Mouse (Mus musculus) B cell, adult 67 days (primary cell): ENCODE measurements around the gene Klhl32. TPM values are rescaled to one million over a fixed set of nuclear protein-coding genes. Genes with fewer than 3 reads are reported as not detected.

Experiments used
- total RNA-seq, 2 experiments: library from RNA; stranded (reverse); gene quantifications; 4 replicates each; pipeline ENCODE4 v1.2.4; 2023

Gene Klhl32
- not detected for total RNA-seq

DNA sequence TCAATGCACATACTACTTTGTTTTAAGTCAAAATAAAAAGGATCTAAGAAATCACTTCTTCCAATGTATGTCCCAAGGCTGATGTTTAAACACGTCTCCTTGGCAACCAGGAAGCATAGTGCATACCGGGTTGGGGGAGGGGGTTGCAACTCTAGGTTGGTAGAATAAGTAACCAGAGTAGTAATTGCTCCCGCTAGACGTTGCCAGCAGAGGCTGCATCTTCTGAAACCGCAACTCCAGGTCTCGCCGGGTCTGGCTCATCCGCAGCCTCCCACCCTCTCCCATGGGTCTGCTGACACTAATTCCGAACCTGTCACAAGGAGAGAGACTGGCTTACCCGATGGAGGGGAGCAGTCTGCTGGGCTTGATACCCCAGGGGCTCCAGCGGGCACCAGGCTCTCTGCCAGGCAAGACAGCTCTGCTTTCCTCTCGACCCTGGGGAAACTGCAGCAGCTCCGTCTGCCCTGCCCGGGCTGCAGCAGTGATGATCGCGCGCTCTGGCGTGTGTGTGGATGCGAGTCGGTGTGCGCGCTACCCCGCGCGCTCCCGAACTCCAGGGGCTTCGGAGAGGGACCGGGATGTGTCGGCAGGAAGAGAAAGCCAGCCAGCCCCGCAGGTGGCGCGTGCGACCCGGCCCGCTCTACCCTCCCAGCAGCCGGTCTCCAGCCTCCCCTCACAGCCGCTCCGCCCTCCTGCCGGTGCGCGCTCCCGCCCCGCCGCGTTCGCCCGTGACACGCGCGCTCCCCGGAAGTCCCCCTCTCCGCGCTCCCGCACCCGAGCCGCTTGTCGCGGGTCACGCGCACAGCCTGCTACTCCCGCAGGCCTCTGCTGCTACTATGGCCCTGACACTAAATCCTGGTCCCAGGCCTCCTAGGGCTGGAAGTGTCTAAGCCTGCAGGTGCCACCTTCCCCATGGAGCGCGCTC, at the start of gene Klhl32:
Gene Klhl32 (minus strand): TSS at position 724 of the 925 bp plus-strand sequence.

DNA sequence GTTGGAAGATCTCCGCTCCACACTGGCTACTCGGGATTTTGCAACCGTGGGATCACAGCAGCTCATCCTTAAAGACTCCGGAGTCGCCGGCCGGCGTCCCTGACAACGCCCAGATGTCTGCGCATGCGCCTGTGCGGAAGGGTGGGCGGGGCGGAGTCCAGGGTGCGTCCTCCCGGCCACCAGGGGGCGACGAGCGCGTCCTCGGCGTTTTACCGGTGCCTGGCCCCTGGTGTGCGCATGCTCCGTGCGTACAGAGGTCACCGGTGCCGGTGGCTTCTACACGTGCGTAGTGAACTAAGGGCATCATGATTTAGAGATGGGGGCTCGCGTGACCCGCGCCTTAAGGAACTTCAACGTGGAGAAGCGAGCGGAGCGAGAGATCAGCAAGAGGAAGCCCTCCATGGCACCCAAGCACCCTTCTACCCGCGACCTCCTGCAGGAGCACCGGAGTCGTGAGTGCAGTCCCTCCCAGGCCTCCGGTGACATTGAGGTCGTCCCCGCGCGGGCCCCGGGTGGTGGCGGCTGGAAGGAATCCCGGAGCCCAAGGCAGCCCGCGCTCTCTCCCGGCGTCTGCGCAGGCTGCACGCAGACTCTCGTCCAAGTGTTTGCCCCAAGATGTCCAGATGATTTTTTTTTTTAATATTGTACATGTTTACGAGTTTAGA, 47.1 kb upstream of the Klhl32 start, which contains the start of gene Ndufaf4:
Gene Ndufaf4 (plus strand): TSS at position 233 of the 665 bp plus-strand sequence.

Other genes with a start within 250 kb of the Klhl32 start
- 10 to 100 TPM; 17.1 to 20.6 TPM for gene Ndufaf4, start 47.0 kb upstream of the Klhl32 start, total RNA-seq
- gene Gpr63, start 115.3 kb upstream of the Klhl32 start, total RNA-seq, result not detected